Mouse (Mus musculus): ENCODE measurements around the gene Vstm4.

DNA sequence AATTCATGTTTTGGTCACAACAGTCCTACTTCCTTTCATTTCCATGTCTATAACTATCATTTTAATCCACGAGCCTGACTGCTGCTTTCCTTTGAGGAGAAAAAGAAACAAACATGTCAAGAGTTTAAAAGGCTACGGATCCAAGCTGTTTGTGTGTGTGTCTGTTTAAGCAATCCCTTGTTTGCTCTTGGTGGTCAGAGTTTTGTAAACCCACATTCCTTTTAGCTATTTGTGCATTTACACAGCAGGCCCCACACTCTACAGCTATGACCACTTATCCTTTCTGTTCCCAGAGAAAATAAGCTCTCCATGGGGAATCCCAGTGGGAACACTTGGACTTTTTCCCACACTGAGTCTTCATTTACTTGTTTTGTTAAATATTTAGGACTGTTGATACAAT, 58.8 kb downstream of the Vstm4 start:
- TF ChIP-seq CTCF (IDR thresholded peaks at IDR 0.05; ENCODE audit: low read depth) (no peak), EP300 (IDR thresholded peaks at IDR 0.05; ENCODE audit: low read depth) (no peak)
